10 mouse cellular contexts compared by ENCODE assay signal in genomic region chr14:93888346-93888745, GRCm38 (mm10). TPM values are rescaled to one million over a fixed set of nuclear protein-coding genes. Genes with fewer than 3 reads are reported as not detected.
DNase-seq lines count a peak whose midpoint lies in the region; ATAC-seq lines count a peak whose summit lies in the region.
"Had no signal": no experiment of that assay in that cellular context is flagged by ENCODE, and none has a peak within 500 bp of the region (broad histone marks: within the 10 kb centered on the region; RNA-seq: fewer than 3 reads in every experiment).

No protein-coding gene starts in this region.

- DNase-seq in heart, postnatal 10 days: no peak
- peak; percentile 42 to 58 for DNase-seq in cerebellum, postnatal 25 days
- peak; percentile 15 for DNase-seq in midbrain, embryonic 14.5 days
- DNase-seq in right cerebral cortex, postnatal 14 days: no peak
- no peak for DNase-seq in kidney, postnatal 4 days
- no peak for DNase-seq in thymus, postnatal 10 days (ENCODE audit: low spot score in 2 of 2)
- DNase-seq: heart, adult 11 months; liver had no signal

- H3K9ac ChIP-seq in heart, embryonic 15.5 days: no peak overlapping the region
- H3K9ac ChIP-seq in forebrain, embryonic 15.5 days (replicated peaks): peak overlapping the region; percentile 63
- H3K9ac ChIP-seq in midbrain, embryonic 14.5 days (replicated peaks; ENCODE audit: low read length): peak overlapping the region; percentile 69; the same call in 1 of the 2 replicates

- H3K36me3 ChIP-seq in heart, embryonic 15.5 days: no peaks in the 10 kb centered on the region
- no peaks in the 10 kb centered on the region for H3K36me3 ChIP-seq in forebrain, embryonic 15.5 days
- no peaks in the 10 kb centered on the region for H3K36me3 ChIP-seq in midbrain, embryonic 14.5 days (ENCODE audit: control insufficient read depth, insufficient read depth, low read length)

- H3K27me3 ChIP-seq in heart, embryonic 15.5 days: no peaks in the 10 kb centered on the region
- no peaks in the 10 kb centered on the region for H3K27me3 ChIP-seq in forebrain, embryonic 15.5 days
- no peaks in the 10 kb centered on the region for H3K27me3 ChIP-seq in midbrain, embryonic 14.5 days (ENCODE audit: control insufficient read depth, insufficient read depth, low read length)

- peaks cover 15% of the 10 kb centered on the region for H3K4me1 ChIP-seq in heart, embryonic 15.5 days (replicated peaks)
- peaks cover 51% of the 10 kb centered on the region for H3K4me1 ChIP-seq in forebrain, embryonic 15.5 days
- peaks cover 36% of the 10 kb centered on the region for H3K4me1 ChIP-seq in midbrain, embryonic 14.5 days (ENCODE audit: control insufficient read depth, insufficient read depth, low read length)

- H3K4me3 ChIP-seq in heart, embryonic 15.5 days: 0 out of 2 replicates have a peak overlapping the region, but pooled peaks have one; percentile 55
- peak overlapping the region; percentile 55 for H3K4me3 ChIP-seq in forebrain, embryonic 15.5 days
- peak overlapping the region; percentile 49 for H3K4me3 ChIP-seq in midbrain, embryonic 14.5 days (replicated peaks; ENCODE audit: low read depth, low read length)

- 76% methylated on average over 5 of the region's 5 CpGs for WGBS in heart, embryonic 15.5 days
- WGBS in forebrain, embryonic 15.5 days: 43% methylated on average over 5 of the region's 5 CpGs
- 68% methylated on average over 5 of the region's 5 CpGs for WGBS in midbrain, embryonic 14.5 days

- no peak for ATAC-seq in heart, embryonic 15.5 days (replicated peaks; ENCODE audit: insufficient number of reproducible peaks, insufficient read depth, low FRiP score, low read depth)
- no peak for ATAC-seq in forebrain, embryonic 15.5 days (replicated peaks)
- no peak for ATAC-seq in midbrain, embryonic 14.5 days (ENCODE audit: low FRiP score, low TSS enrichment)

- H3K9me3 ChIP-seq in heart, embryonic 15.5 days (replicated peaks): no peaks in the 10 kb centered on the region
- H3K9me3 ChIP-seq in forebrain, embryonic 15.5 days: no peaks in the 10 kb centered on the region
- H3K9me3 ChIP-seq in midbrain, embryonic 14.5 days (ENCODE audit: control insufficient read depth, low read length): no peaks in the 10 kb centered on the region

- H3K4me2 ChIP-seq in heart, embryonic 15.5 days: peak overlapping the region; percentile 92; the same call in 1 of the 2 replicates
- H3K4me2 ChIP-seq in forebrain, embryonic 15.5 days (replicated peaks): peak overlapping the region; percentile 81
- H3K4me2 ChIP-seq in midbrain, embryonic 14.5 days (ENCODE audit: low read length): peak overlapping the region; percentile 86

- intact Hi-C loops in heart, postnatal 10 days (cut with DNase I): no loop called here

- no peak overlapping the region for H3K27ac ChIP-seq in heart, embryonic 15.5 days
- H3K27ac ChIP-seq in forebrain, embryonic 15.5 days (replicated peaks): peak overlapping the region; percentile 34; the same call in 1 of the 2 replicates
- no peak overlapping the region for H3K27ac ChIP-seq in midbrain, embryonic 14.5 days (replicated peaks; ENCODE audit: low read depth, low read length)

RNA-seq across cellular contexts. Expression of gene Pcdh9, which starts 2.1 kb away (rescaled TPM):
- polyA plus RNA-seq in heart, embryonic 15.5 days (2015; fragmentation: Nextera tagmentation; extraction: Ambion mirVana): 8.7 and 9.3 TPM in 2 replicates
- total RNA-seq in heart, postnatal 10 days (2021): 1 to 10 TPM; 2.6 to 3.6 TPM
- 131 and 139 TPM in 2 replicates for polyA plus RNA-seq in forebrain, embryonic 15.5 days (2015; fragmentation: Nextera tagmentation; extraction: Ambion mirVana)
- polyA plus RNA-seq in midbrain, embryonic 14.5 days (2014; fragmentation: Nextera tagmentation; extraction: Ambion mirVana): 107 and 131 TPM in 2 replicates

Comparison
In these comparisons a context has a peak if more than half of its experiments do, and no peak if none do; other contexts are left out.
1. DNase-seq: peak in cerebellum, postnatal 25 days (2 of 2) and midbrain, embryonic 14.5 days (single experiment); none in heart, postnatal 10 days (0 of 2), right cerebral cortex, postnatal 14 days (single experiment), kidney, postnatal 4 days (0 of 2) and thymus, postnatal 10 days (0 of 2).
2. RNA of gene Pcdh9, which starts 2.1 kb away (polyA plus RNA-seq): 131 to 139 TPM in forebrain, embryonic 15.5 days and 107 to 131 TPM in midbrain, embryonic 14.5 days; 8.7 to 9.3 TPM in heart, embryonic 15.5 days; every median in the first group is over 10 times any median in the second.
3. Peak in every context shown above with its lines, with median percentiles within 50 percentile points of each other: H3K4me2 ChIP-seq and H3K4me3 ChIP-seq.